Mouse (Mus musculus) naive thymus-derived CD4-positive, alpha-beta T cell, adult 5 months (primary cell): ENCODE results near the gene Tcl1b4. TPM values are rescaled to one million over a fixed set of nuclear protein-coding genes. Genes with fewer than 3 reads are reported as not detected.

Experiments
- polyA plus RNA-seq: library from polyadenylated mRNA; unstranded; fragments of 100-300 nt; shearing (Covaris generic); gene quantifications from one replicate; pipeline ENCODE4 v1.2.1, GENCODE M21; 2017

The Tcl1b4 gene
- not detected for polyA plus RNA-seq

DNA sequence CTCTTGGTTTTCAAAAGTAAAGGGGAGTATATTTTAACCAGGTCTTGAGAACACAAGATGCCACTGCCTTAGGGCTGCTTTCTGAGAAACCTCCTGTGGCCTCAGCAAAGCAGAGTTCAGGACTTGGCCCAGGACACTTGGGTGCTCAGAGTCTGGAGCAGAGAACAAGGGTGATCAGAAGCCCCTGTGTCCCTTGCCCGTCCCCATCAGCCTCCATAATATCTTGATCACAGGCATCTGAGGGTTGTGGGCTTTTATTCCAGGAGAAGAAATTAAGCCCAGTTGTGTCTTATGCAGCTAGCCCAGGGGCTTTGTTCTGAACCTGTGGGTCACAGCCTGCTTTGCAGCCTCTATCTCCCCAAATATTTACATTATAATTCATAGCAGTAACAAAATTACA is at the start of gene Tcl1b4:
TSS of gene Tcl1b4 (plus strand) at position 301 of the 400 bp plus-strand sequence.

DNA sequence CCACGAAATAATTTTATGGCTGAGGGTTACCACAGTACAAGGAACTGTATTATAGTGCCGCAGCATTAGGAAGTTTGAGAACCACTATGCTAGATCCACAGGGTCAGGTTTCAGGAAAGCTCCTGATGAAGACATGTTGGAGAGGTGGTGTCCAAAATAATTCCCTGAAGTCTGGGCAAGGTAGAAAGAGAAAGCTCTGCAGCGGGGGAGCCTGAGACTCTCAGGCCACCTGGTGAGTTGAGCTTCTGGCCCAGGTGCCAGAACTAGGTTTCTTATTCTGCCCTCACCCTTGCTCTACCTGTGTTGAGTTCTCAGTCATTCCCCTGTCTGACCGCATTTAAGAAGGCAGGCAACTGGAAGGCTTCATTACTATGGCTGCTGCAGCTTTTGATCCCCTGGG is 42.4 kb upstream of the Tcl1b4 start, which contains the start of gene Tcl1b1:
TSS of gene Tcl1b1 (plus strand) at position 301 of the 400 bp plus-strand sequence.

DNA sequence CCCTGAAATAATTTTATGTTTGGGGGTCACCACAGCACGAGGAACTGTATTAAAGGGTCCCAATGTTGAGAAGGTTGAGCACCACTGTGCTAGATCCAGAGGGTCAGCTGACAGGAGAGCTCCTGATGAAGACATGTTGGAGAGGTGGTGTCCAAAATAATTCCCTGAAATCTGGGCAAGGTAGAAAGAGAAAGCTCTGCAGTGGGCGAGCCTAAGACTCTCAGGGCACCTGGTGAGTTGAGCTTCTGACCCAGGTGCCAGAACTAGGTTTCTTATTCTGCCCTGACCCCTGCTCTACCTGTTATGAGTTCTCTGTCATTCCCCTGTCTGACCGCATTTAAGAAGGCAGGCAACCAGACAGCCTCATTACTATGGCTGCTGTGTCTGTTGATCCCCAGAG is 25.7 kb upstream of the Tcl1b4 start, which contains the start of gene Tcl1b5:
TSS of gene Tcl1b5 (plus strand) at position 301 of the 400 bp plus-strand sequence.

DNA sequence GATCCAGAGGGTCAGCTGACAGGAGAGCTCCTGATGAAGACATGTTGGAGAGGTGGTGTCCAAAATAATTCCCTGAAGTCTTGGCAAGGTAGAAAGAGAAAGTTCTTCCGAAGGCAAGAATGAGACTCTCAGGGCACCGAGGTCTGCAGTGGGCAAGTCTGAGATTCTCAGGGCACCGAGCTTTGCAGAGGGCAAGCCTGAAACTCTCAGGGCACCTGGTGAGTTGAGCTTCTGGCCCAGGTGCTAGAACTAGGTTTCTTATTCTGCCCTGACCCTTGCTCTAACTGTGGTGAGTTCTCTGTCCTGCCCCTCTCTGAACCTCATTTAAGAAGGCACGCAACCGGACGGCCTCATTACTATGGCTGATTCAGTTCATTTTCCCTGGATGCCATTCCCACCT is 11.0 kb upstream of the Tcl1b4 start, which contains the start of gene Tcl1b3:
TSS of gene Tcl1b3 (plus strand) at position 301 of the 400 bp plus-strand sequence.

DNA sequence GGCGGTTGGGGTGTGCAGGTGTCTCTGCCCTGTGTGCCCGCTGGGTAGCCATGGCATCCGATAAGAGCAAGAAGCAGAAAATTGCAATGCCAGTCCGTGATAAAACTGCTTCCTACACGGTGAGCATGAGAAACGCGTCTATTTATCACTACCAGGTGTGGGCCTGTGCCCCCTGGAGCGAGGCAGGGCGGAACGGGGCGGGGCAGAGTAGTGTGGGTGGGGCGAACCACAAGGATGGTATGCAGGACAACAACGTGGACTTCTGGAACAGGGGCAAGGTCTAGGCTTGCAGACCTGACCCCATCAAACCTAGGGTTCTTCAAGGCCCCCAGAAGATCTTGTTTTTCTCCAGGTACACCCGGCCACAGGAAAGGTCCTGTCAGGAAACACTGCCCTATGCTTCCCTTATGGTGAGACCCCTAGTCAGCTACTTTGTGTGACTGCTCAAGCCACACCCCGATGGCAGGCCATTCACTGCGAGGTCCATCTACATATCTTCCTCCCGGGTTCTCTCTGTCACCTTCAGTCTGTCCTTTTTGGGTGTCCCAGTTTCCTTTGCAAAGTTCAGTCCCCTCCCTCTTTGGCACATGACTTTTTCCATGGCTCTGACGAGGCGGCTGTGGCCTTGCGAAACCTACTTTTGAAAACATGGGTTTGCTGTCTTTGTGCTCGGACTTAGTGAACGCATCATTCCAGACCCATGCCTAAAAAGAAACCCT is 21.0 kb downstream of the Tcl1b4 start, which contains the start of gene Tcl1:
TSS of gene Tcl1 (minus strand) at position 193 of the 719 bp plus-strand sequence.

Other genes starting within 250 kb of the Tcl1b4 start
- gene Syne3, start 192.1 kb upstream of the Tcl1b4 start, polyA plus RNA-seq, result 3.2 TPM
- gene Glrx5, start 169.3 kb upstream of the Tcl1b4 start, polyA plus RNA-seq, result 63.7 TPM
- not detected for gene Tcl1b2, start 55.9 kb upstream of the Tcl1b4 start, polyA plus RNA-seq
- not detected for gene Tcl1b1, start 42.3 kb upstream of the Tcl1b4 start, polyA plus RNA-seq
- gene Tcl1b5, start 25.6 kb upstream of the Tcl1b4 start, polyA plus RNA-seq, result not detected
- not detected for gene Tcl1b3, start 10.9 kb upstream of the Tcl1b4 start, polyA plus RNA-seq
- not detected for gene Tcl1, start 20.8 kb downstream of the Tcl1b4 start, polyA plus RNA-seq
- gene Tunar, start 131.9 kb downstream of the Tcl1b4 start, polyA plus RNA-seq, result not detected